Mouse (Mus musculus): ENCODE data around the gene Olfr1197.

The Olfr1197 gene

DNA sequence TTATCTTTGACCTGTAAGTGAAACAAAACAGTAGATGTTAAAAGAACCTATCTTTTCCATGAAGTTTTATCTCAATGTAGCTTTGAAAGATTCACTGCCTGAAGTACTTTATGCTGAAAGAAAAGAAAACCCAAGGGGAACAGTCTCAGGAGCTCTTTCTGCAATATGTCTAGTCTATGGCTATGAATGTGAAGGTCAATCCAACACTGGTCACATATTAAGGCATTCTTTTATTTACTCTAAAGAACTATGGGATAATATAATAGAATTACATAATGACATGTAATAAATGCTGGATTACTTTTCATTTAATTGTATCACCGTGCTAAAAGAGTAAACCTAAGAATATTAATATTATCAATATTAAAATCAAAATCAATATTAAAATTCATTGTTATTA is at the start of gene Olfr1197:
Olfr1197 (minus strand) TSS at position 101 of the 400 bp plus-strand sequence.
- no peak for DNase-seq

DNA sequence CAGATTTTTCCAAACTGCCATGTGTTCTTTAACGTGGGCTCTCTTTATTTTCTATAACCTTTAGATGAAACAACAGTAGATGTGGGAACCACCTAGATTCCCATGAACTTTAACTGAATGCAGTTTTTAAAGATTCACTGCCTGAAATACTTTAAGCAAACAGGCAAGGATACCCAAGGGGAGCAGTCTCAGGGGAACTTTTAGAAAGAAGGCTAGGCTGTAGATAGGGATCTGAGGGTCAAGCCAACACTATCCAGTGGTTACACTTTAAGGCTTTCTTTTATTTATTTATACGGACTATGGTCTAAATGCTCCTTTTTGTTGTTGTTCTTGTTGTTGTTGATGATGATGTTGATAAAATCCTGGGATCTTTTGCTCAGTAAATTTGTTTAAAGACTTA is 38.2 kb upstream of the Olfr1197 start, which contains the start of gene Olfr1200:
Olfr1200 (minus strand) TSS at position 101 of the 400 bp plus-strand sequence.
- no peak for DNase-seq

DNA sequence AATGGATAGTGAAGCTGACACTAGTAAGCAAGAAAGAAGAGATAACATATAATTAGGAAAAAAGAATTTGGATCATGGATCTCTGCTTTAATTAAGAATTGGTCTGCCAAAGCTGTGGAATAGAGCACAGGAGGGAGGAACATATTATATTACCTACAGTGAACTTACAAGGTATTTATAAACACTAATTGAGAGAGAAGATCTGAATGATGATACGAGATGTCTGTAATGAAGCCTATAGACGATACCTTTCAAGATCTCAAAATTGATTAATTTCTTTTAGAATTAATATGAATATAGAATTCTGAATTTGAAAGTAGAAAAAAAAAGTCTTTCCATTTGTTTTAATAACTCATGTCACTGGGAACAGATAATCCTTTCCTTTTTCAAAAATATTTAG is 28.2 kb upstream of the Olfr1197 start, which contains the start of gene Olfr1199:
Olfr1199 (minus strand) TSS at position 101 of the 400 bp plus-strand sequence.
- DNase-seq: no peak

DNA sequence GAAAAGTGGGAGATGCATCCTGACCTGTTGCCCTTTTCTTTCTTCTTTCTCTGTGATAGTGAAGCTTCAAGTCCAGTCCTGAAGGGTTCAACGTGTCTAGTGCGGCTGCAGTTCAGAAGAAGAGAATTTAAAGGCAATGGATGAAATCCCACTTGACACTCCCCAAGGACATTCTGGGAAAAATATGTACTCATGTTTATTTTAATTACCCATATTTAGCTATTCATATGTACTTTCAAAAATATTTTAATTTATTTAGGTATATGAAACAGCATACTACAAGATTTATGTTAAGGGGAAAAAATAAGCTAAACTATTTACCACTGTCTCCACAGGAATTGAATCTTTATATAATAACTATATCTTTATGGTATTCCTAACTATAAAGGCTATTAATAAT is 19.1 kb upstream of the Olfr1197 start, which contains the start of gene Olfr1198:
Olfr1198 (minus strand) TSS at position 101 of the 400 bp plus-strand sequence.
- no peak for DNase-seq

DNA sequence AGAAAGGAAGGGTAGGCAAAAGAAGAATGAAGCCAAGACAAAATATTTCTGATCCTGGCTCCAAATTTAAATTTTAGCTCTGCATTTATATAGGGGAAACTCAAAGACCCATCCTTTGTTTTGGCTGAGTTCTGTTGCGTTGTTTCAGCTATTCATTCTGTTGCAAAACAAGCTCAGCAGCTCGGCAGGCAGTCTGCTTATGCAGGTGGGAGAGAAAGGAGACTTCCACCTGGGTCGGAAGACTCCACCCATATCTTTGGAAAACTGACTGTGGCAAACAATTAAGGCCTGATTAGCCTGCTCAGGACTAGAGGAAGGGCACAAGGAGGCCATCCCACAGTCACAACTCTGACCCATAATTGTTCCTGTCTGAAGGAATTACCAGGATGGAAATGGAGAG is 11.2 kb upstream of the Olfr1197 start:
- DNase-seq: no peak

DNA sequence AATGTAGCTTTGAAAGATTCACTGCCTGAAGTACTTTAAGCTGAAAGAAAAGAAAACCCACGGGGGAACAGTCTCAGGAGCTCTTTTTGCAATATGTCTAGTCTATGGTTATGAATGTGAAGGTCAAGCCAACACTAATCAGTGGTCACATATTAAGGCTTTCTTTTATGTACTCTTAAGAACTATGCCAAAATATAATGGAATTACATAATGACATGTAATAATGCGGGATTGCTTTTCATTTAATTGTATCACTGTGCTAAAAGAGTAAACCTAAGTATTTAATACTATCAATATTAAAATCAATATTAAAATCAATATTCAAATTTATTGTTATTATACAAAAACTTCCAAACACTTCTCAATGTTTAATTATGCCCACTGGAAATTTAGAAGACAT is 27.7 kb downstream of the Olfr1197 start, which contains the start of gene Olfr1196:
Olfr1196 (minus strand) TSS at position 101 of the 400 bp plus-strand sequence.
- DNase-seq: no peak

DNA sequence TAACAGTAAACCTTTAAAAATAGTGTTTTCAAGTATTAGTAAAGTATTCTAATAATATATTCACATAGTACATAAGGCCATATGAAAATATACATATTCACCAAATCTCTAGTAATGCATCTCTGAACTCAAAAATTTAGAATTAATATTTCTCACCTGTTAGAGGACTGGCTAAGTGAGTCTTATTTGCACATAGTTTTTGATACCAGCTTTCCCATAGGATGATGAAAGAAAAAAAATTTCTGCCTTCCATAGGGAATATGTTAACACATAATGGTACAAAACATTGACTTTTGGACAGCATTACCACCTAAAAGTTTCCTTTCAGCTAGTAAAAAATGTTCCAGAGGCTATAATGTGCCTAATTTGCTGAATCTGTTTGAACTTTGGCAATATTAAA is 43.1 kb downstream of the Olfr1197 start, which contains the start of gene Olfr1195:
Olfr1195 (minus strand) TSS at position 101 of the 400 bp plus-strand sequence.
- no peak for DNase-seq
